Mouse (Mus musculus) left cerebral cortex, adult 18-20 months (tissue): ENCODE measurements around the gene Astn2. TPM values are rescaled to one million over a fixed set of nuclear protein-coding genes. Genes with fewer than 3 reads are reported as not detected.
A peak's percentile ranks its signal among the peaks of the same experiment; 100 is the strongest.

Experiments used
- DNase-seq, 2 experiments: peaks; one replicate each; pipeline ENCODE4 v3.0.0; 2021 to 2022; ENCODE audit warnings: low spot score in 2 of 2, mixed read lengths in 1 of 2
- total RNA-seq, 2 experiments: library from RNA; stranded (reverse); gene quantifications; 2 replicates each; pipeline ENCODE4 v1.2.3; 2021

Gene Astn2
- total RNA-seq, 2 experiments from 2014 or later = 33.9 to 36.5 TPM

DNA sequence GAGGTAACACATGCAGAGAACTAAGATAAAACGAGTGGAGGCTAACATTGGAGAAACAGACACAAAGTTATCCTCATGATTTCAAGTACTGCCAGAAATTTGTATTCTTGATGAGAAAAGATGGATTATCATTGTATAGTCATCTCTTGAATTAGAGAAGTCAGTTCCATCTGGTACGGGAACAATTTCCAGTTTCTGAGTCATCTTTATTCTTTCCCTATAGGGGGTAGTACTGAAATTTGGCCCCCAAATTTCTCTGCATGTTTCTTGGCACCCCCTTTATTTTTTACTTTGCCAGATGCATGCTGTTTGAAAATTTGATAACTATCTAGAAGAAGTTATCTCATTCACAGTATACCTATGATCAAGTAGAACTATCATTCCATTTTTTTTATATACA, 420.8 kb downstream of the Astn2 start:
- no peak for DNase-seq

- DNase-seq = no peak
These were observed 421.5 kb downstream of the Astn2 start for GRCm38 (mm10) chr4:65982882-65983281.

DNA sequence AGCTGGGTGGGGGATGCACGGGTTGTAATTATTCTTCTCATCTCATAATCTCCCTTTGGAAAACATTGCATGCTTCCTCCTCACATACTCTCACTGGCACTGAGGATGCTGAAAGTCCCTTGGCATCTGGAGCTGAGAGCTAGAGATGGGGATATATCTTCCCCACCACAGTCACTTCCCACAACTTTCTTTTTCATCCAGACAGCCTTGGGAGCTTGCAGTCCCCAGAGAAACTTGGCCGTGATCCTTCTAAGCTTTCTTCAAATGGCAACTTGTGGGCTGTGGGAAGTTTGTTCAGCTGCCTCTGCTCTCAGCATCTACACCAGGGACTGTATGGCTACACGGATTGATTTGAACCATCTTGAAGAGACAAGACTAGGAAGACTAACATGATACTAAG, 428.2 kb downstream of the Astn2 start:
- DNase-seq = peak; percentile 53 to 71

DNA sequence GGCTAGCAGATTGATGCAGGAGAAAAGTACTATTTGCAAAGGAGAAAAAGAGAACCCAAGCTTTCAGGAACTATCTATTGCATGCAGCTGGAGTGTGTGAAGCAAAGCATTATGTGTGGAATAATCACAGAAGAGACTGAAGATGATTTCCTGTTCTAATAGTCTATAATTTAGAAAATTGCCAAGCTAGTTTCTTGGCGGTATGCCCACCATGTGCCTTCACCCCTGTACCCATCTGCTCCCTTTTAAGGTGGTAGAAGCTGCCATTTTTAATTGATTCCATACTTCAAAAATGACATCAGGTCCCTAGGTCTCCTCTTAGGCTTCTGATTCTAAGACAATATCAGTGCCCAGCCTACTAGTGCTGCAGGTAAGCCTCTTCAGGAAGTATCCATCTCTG, 432.0 kb downstream of the Astn2 start:
- DNase-seq = no peak

DNA sequence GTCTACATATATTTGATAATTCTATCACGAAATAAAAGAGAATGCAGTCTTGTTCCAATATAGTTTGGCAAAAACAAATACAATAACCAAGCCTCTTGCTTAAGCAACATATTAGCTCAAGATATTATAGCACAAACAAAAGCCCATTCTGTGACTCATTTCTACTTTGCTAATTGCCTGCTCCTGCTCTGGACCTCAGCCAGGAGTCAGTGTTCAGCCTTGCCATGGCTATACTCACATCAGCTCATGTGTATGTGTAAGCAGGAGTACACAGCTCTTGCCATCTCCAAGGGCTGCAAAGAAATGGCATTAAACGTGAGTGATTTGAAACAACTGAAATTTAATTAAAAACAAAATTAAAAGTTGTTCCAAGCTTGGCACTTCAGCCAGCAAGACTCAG, 435.1 kb downstream of the Astn2 start:
- no peak for DNase-seq

- DNase-seq = peak in 1 of 2 experiments; percentile 17
These were observed 439.8 kb downstream of the Astn2 start for GRCm38 (mm10) chr4:65964604-65965003.

DNA sequence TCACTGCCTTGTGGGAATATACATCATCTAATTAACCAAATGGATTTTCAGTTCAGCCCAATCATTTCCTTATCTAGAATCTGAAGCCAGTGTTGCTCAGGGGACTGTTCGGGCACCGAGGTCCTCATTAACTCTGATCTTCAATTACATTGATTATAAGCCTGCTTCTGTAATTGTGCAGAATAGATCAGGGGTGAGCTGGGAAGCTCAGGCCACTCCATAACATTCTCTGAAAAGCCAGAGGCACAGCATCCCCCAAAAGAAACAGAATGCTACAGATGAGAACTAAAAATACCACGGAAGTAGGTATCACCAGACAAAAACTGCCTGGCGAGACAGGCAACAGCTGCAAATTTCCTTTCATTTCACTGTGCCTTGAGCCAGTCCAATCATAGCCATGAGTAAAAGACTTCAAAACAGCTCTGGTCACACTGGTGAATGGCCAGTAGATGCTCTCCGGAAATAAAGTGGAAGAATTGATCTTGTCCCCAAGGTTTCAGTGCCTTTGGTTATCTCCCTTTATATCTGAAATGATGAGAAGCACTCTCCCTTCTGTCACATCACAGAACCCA, 445.1 kb downstream of the Astn2 start:
- no peak for DNase-seq

GRCm38 (mm10) chr4:65958369-65959187, 445.8 kb downstream of the Astn2 start:
- no peak for DNase-seq

DNA sequence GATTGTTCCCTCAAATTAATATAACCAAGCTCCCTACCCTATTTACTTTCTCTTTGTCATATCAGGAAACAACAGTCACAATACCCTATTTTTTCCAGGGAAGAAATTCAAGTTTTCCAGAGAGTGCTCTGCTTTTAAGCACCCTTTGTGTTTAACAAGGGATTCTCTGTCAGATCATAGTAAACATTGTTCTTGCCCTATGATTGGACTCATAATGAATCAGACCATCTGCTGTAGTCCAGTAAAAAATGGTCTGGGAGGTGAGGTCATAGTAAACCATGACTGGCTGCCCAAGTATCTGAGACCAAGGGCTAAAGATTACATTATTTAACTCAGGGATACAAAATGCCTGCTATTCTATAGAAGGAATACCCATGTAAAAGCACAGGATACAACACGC, 452.5 kb downstream of the Astn2 start:
- no peak for DNase-seq

DNA sequence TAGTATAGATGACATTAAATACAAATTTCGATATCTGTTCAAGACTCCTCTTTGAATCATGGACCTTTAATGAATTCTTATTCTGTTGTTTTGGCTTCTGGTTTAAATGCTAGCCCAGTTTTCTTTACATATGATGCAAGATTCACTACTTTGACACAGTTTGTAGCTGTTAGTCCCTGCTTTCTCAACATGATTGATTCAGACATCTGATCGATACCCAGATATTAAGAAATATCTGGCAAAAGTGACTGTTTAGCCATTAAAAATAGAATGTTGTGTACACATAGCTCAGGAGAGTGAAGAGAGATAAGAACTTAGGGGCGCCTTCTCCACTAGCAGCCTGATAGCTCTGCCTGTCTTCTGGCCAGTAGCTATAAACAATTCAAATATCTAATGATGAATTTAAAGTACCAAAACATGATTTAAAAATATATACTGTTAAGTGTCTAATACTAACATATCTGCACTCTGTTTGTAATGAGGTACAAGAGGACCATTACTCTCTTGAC, 457.2 kb downstream of the Astn2 start:
- DNase-seq = no peak

DNA sequence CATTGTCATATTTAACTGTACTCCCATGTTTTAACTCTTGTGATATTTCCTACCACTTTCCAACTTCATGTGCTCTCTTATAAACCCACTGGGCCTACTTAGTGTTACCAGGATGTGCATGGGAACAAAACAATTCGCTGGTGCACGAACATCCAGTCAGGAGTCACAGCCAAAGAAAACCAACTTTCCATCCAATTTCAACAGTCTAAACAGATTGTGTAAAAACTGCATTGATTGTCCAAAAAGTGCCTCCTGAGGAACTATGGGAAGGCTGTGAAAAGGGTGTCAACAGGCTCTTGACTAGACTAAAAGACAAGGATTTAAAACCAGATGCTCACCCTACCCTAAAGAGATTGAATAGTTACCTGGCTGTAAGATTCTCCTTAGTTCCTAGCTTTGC, 458.4 kb downstream of the Astn2 start:
- DNase-seq = no peak

- no peak for DNase-seq
These were observed 473.5 kb downstream of the Astn2 start for GRCm38 (mm10) chr4:65930901-65931300.

DNA sequence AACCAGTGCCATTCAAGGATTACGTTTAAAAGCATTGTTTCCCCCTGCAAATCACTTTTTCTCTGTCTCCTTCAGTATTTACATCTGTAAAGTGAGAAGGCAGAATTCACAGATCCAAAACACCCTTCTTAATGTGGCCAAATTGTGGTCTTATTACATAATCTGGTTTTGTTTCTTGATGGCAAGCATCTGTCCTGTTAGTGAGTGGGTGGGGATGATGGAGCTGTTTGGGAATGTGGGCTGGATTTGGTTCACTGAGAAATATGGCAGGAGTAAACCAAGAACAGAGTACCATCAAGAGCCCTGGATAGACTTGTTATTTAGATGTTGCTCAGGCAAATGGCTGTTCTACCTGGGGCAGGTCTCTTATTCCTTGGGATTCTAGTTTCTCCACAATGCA, 484.1 kb downstream of the Astn2 start:
- DNase-seq = peak in 1 of 2 experiments; percentile 6

DNA sequence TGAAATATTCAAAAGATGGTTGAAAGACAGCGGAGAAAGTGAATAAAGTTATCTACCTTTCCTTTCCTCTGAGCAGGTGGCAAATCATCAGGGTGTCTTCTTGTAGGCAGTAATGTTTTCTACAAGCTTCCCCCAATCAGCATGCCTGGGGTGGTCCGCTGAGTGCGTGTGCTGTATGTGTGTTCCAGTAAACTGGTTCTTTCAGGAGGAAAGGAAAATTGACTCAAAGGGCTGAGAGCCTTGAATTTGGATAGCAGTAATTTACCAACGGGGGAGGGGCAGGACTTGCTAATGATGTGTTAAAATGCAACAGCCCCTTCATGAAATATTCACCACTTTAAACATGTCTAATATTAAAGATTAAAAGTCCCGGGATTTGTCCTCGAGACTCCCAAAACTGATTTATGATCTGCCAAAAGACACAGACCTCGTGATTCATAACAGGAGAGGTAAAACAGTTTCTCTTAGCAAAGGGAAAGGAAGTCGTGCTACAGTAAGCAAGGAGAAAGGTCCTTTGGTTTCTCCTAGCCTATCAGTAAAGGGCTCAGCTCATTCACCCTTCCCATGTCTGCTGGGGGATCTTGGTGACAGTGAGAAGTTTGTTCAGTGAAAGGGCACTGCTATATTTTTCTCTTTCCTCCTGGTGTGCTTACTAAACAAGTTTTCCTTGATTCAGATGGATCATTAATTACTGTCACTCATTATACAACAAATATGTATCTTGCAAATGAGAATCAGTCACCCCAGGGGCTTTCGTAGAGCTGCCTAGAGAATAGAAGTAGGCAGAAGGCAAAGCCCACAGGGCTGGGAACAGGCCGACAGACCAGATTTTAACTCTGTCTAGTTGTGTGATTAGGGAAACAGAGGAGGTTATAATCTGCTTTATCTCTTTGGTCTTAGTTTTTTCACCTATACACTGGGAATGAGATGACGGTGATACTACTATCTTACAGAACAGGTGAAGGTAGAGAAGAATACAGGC, 488.1 kb downstream of the Astn2 start:
- DNase-seq = no peak

- no peak for DNase-seq
These were observed 492.0 kb downstream of the Astn2 start for GRCm38 (mm10) chr4:65912247-65912942.

GRCm38 (mm10) chr4:65907660-65908059, 496.8 kb downstream of the Astn2 start:
- no peak for DNase-seq

- no peak for DNase-seq
These were observed 499.4 kb downstream of the Astn2 start for GRCm38 (mm10) chr4:65904963-65905362.

DNA sequence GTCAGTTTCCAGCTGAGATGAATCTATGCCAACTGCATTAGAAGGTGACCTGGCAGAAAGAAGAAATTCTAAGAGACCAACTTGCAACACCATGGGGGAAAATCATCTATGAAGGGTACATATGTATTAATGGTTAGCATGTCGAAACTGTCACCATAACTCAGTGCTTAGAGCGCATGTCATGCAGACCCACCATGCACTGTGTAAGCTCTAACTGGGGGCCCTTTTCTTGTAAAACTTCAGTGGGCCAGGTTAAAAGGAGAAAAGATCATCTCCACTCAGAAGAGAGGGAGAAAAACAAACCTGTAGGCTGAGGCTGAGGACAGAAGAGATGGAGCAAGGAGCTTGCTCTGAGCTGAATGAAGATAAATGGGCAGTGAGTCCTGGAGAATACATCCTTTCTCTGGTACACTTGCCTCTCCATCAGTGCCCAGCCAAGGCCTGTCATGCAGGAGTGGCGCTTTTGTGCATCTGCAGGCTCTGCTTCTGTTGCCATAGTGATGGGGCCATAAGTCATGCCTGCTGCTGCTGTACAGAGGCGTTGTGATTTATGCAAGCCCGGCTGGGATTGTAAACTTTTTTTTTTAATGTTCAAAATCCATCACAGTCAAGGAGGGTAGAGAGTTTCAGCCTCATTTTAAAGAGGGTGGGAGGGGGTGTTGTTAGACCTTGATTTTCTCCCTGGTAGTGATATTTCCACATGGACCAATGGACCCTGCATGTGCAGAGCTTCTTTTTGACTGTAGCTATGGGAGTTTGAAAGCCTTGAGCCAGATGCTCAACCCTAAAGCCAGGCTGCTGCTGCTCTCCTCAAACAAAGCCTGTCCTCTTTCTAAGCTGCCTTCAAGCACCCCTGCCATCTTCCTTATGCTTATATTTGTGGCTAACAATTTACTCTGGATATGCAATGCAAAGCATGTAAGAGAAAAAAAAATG, 508.1 kb downstream of the Astn2 start:
- no peak for DNase-seq

DNA sequence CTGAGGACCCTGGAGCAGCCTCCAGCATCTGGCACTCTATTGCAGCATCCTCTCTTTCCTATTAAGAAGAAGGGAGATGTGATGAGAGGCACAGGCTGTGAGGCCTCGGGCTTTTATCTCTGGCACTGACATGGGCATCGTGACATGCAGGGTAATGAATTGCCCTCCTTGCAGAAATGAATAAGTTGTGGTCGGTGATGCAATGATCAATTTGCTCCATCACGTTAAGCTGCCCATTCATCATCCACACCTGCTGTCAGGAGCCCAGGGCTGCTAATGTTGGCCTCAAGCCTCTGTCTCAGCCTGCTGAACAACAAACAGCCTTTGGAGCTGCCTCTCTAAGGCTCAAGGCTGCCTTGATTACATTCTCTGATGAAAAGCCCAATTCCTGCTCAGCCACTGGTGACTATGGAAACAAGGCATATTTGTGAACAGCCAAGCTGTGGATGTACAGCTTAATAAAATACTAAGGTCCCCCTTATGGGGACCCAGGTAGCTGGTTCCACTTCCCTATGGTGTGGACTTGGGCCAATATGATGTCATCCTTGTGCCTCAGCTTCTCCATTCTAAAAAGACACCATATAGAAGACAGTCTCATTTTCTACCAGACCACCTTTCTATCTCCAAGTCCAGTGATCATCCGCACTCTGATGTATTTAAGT, 515.9 kb downstream of the Astn2 start:
- no peak for DNase-seq
